Mouse (Mus musculus) ovary, postnatal 36 days (tissue): ENCODE results near the gene Ebi3.
A peak's percentile ranks its signal among the peaks of the same experiment; 100 is the strongest.

Experiments
- DNase-seq: peaks from one replicate; pipeline ENCODE4 v3.0.0; 2022; ENCODE audit warnings: low spot score, mixed read lengths

Ebi3 gene

DNA sequence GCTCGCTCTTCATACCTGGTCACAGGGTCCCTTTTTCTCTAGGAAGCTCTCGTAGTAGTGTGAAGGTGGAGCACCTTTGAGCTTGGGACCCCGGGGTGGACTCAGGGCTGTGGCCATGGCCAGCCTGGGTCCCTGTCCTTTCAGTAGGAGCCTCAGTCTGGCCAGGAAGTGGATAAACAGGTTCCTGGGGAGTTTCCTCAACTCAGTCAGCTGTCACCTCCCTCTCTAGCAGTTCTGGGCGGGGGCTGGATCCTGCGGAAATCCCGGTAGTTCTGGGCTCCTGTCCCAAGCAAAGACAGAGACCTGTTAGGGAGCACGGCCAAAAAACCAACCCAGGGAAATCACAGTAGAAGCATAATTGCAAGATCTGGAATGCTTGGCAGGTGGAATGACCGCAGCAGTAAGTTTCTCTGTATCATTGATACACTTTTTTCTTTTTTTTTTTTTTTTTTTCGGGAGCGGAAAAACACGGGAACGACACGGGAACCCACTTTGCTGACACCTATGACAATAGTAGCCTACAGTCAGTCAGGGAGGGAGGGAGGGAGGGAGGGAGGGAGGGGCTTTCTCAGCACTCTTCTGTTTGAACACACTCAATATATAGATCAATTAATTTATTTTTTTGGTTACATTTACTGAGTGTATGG is 53.1 kb downstream of the Ebi3 start, which contains the start of the genes Stap2 and Mpnd:
Gene Stap2 (minus strand): TSS at position 170 of the 647 bp plus-strand sequence.
Gene Mpnd (plus strand): TSS at position 297 of the 647 bp plus-strand sequence.
- peak; percentile 34 for DNase-seq
